Mouse (Mus musculus) ovary, adult 18-20 months (tissue): ENCODE results near the gene Meiob.
A peak's percentile ranks its signal among the peaks of the same experiment; 100 is the strongest.

Experiments
- DNase-seq: peaks from one replicate; pipeline ENCODE4 v3.0.0; 2022; ENCODE audit warnings: low spot score, mixed read lengths

The Meiob gene

DNA sequence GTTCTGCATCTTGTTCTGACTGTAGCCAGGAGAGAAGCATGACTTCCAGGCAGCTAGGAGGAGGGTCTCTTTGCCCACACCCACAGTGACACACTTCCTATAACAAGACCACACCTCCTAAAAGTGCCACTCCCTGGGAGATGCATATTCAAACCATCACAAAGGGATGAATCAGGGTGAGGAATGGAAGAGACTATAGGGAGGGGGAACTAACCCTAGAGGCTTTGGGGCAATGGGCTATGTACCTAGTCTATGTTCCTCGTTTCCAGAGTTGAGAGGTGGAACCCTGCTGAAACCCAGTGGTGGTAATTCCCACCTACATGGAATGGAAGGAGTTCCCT, 70.3 kb downstream of the Meiob start:
- DNase-seq, result no peak

DNA sequence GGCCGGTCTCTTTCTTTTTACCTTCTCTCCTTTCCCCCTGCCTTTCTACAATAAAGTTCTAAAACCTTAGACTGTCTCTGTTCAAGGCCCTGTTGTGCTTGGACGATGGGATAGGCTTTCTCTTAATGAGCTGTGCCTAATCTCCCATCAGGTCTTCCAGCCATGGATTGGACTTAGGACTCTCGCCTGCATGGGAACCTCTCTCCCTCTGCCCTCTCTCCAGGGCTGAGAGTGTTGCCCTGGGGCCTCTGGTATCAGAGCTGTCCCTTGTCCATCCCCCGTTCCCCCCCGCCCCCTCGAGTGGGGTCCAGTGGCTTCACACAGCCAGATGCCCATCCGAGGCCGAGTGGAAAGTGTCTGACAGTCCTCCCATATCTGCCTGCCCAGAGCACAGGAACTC, 70.9 kb downstream of the Meiob start:
- no peak for DNase-seq

DNA sequence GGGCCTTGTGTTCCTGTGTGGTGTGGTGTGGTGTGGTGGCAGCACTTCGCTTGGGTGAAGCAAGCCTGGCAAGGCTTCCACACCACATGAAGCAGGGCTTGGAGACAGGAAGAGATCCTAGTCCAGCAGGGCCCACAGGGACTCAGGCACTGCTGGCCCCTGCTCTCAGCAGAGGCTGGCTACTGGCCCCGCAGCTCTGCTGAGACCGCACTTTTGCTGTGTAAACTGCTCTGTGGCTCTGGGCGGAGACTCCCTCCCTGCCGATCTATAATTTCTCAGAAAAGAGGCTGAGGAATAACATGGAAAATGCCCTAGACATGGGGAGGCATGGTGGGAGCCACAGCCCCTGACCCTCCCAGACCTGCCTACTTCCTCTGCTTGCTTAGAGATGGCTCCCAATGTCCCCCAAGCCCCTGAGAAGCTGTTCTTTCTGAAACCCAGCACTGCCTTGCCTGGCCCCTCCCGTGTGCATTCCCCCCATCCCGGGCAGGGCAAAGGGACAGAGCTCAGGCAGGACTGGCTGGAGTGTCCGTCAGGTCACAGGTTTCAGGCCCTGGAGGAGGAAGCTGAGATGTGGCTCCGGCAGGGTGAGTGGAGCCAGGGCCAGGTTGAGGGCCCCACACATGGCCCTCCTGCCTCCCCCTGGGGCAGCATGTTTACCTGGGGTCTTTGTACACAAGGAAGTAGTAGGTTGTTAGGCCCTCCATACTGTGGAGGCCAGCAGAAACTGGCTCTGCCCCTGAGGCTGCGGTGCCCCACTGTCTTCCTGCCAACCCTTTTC, 73.4 kb downstream of the Meiob start:
- DNase-seq, result no peak

DNA sequence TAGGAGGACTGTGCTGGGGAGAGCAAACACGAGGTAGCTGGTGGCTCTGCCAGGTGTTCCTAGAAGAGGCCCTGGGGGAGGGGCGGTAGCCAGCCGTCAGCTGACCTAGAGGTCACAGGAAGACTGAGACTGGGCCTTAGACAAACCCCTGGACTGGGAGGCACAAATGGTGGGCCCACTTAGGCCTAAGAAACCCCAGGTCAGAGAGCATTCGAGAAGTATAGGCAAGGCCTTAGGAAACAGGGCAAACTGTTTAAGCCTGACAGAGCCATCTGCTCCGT, 74.0 kb downstream of the Meiob start:
- DNase-seq, result no peak

DNA sequence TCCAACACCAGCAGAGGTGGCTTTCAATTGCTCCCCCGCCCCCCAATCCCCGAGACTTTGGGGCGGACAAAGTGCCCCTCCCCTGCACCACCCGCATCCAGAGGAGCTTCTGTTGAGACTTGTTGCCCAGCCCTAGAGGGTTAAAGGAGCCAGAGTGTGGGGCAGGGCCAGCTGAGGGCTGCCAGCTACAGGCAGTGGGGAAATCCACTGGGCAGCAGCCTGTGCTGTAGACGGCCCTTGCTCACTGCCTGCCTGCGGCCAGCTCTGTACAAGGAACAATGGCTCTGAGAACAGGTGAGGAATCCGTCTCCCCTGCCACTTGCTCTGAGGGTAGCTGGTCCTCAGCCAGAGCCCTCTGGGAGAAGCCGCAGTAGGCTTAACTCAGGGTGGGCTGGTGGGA, 74.4 kb downstream of the Meiob start:
- no peak for DNase-seq

DNA sequence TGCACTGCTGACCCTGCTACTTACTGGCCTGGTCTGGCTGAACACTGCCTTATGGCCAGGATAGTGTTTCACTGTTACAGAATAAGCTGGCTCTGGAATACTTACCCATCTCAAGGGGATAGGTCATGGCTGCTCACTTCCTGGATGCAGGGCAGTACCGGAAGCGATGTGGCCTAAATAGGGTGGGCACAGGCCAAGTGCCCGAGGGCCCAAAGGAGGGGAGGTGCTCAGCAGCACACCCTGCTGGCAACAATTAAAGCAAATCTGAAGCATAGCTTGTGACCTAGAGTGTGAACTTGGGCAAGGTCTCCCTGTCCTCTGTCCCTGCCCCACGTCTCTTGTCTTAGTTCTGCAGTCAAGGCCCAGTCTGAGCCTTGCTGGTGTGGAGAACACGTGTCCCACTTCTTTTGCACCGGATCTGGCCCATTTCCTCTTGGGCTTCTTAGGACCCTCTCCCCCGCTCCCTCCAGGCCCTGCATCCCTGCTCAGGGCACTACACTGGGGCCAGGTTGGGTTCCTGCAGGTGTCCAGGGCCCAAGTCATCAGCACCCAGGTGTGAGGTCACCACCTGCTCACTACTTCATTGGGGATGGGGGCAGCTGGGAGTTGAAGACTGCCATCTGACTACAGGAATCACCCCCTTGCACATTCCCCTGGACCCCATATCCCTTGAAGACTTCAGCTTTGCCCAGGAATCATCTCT, 77.8 kb downstream of the Meiob start:
- no peak for DNase-seq

DNA sequence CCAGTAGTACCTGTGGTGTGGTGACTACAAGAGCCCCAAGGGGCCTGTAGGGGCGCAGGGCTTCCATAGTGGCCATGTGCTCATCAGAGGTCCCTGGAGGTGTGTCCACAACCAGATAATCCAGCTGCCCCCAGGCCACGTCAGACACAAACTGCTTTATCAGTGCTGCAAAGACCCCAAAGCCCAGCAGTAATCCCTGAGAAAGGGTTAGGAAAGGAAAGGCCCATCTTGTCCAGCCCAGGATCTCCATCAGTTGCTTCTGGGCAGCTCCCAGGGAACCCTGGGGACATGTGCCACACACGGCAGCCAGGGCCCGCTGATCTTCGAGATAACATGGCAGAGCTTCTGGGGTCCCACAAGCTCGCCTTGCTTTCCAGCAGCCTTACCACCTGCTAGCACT, 80.3 kb downstream of the Meiob start:
- no peak for DNase-seq

DNA sequence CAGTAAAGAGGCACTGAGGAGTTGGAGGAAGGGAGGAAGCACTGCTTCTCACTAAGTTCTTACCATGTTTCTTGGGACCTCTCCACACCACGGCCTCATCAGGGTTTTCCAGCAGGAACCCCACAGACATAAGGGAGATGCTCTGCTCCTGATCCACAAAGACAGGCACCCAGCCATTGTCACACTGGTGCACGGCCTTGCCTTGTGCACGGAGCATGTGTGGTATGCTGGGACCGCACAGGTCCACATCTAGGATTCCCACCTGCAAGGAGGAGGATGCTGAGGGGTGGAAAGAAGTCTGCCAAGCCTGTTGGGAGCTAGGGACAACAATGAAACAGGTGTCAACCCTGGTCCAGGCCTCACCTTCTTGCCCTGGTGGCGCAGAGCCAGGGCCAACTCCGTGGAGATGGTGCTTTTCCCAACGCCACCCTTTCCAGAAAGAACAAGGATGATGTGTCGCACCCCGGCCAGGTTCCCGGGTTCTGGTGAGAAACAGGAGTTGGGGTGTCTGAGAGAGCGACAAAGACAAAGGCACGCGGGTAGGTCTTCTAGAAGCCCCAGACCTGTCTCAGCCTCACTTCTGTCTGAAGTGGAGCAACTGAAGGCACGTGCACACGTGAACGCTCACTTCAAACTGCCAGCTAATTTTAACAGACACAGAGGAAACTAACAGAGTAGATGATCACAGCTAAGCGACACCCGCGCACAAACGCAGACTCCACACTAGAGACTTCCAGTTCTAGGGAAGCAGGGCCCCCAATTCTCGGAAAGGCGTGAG, 81.5 kb downstream of the Meiob start:
- DNase-seq, result no peak

DNA sequence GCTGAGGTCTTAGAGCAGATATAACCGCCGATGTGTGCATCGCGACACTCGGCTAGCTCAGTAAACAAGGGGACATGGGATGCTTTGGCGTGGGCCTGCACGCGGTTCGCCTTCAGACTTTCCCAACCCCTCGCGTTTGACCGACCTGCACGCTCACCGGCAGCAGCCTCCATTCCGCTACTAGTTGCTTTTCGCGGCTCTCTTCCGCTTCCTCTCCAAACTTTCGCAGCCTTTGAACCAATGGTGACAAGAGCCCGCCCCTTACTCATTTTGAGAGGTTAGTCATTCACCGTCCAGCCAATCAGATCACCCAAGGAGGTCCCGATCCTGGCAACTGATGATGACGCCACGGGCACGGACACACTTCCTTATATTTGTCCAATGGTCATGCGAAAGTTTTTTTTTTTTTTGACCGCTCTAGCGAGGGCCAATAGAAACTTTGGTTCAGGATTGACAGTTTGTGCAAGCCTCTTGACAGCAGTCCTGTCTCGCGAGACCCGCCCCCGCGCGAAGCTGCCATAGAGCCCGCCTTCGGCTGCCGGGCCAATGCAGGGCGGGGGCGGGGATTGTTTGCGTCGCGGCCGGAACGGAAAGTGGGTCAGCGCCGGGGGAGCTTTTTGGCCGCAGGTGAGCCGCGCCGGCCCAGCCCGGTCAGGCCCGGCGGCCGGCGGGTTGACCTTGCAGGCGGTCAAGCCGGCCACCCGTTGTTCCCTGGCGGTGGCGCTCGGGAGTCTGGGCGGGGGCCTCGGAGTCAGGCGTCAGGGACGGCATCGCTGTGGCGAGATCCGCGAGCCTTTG, 82.2 kb downstream of the Meiob start, which contains the start of the genes Nubp2 and Spsb3:
Gene Nubp2 (minus strand): TSS at position 216 of the 798 bp plus-strand sequence.
Gene Spsb3 (plus strand): TSS at position 510 of the 798 bp plus-strand sequence.
- peak; percentile 99 for DNase-seq

DNA sequence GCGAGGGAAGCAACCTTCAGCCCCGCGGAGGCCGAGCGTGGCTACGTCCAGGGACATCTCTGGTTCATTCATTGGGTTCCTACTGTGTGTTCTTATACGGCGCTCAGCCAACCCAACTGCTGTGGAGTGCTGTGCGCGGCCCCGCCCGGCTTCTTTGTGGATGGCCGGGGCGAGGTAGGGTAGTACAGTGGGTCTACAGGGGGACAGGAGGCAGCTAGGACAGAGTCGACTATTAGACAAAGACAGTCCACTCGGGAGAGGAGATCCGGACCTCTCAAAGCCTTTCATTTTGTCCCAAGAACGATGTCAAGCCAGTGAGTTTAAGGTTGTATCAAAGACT, 82.8 kb downstream of the Meiob start:
- DNase-seq, result no peak

DNA sequence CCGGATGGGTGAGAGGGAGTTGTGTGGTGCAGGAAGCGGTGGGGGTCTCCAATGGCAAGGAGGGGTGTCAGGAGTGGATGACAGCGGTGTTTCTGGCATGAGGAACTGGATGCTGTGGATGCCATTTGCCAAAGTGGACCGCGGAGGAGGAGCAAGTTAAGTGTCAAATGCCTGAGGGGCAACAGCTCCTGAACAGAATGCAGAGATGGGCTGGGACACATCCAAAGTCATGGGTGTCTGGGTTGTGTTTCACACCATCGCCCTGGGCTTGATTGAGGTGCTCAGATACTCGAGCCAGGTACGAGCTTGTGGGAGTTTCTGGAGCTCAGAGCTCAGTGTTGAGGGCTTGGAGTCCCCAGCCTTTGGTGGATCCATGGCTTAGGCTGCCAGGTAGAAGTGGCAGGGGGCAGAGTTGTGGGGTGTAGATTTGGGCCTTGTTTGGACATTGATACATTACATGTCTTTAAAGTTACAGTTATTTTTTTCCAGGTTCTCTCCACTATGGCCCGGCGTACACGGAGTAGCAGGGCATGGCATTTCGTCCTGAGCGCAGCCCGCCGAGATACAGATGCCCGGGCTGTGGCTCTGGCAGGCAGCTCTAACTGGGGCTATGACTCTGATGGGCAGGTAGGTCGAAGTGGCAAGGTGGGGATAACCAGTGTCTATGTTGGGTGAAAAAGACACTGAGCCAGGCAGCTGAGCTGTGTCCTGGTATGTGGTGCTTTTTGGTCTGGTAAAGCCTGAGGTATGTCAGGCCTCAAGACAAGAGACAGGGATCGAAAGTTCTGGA, 83.4 kb downstream of the Meiob start:
- DNase-seq, result no peak

DNA sequence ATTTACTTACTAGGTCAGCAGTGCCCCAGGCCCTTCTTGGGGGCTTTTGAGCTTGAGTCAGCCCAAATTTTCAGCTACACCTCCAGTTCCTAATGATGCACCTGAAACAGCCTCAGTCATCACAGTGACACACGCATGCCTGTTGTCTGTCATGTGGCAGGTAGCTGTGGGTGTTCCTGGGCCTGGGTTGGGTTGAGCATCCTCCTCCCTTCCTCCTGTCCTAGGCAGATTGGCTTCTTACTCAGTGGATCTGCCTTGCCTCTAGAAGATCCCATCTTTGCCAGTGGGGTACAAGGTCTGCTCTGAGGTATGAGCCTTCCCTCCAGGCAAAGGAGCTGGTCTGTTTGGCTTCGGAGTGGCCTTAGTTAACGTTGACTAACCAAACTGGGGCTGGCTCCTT, 84.8 kb downstream of the Meiob start:
- no peak for DNase-seq
